Mouse (Mus musculus): ENCODE data around the gene Igfbp1.

GRCm38 (mm10) chr11:7250415-7250814 lies 52.8 kb downstream of the Igfbp1 start:
- TF ChIP-seq CTCF (IDR thresholded peaks at IDR 0.05; ENCODE audit: control insufficient read depth, insufficient read depth, low read length) = no peak
- no peak for TF ChIP-seq POLR2A (IDR thresholded peaks at IDR 0.05; ENCODE audit: borderline replicate concordance, control insufficient read depth, low read depth, low read length)

All from bone marrow, adult 2 months (tissue).